Mouse (Mus musculus): ENCODE measurements around the gene Ccdc184. TPM values are rescaled to one million over a fixed set of nuclear protein-coding genes. Genes with fewer than 3 reads are reported as not detected.

Gene Ccdc184
- polyA plus RNA-seq, 1 experiment, result 1.2 TPM

DNA sequence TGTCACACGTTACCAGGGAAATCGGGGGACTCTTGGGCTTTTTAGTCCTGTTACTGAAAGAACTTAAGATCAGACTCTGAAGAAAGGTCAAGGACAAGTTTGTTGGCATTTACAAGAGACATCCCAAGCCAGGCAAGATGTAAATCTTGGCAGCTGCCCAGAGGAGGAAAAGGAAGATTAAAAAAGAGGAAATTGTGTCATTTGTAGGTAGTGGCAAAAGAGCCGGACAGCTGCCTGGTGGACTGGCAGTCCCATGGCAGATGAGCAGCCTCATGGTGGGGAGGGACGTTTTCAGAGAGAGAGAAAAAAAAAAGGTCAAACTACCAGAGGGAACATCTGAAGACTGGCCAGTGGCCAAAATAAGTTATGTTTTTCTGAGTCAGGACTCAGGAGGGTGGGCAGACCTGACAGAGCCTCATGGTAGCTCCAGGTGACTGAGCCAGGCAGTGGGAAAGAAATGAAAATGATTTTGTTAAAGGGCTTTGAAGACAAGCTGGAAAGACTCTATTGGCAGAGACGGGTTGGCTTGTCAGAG is 46.4 kb downstream of the Ccdc184 start:
- no peak for TF ChIP-seq CTCF (IDR thresholded peaks at IDR 0.05; ENCODE audit: control insufficient read depth, insufficient read depth, low read length)
- no peak for TF ChIP-seq POLR2A (IDR thresholded peaks at IDR 0.05; ENCODE audit: borderline replicate concordance, control insufficient read depth, low read depth, low read length)
- Histone ChIP-seq H3K27ac (ENCODE audit: control insufficient read depth, insufficient read depth, low read depth, low read length, poor library complexity) (no peak overlapping the region), H3K4me3 (replicated peaks; ENCODE audit: control insufficient read depth, low read depth, low read length) (no peak overlapping the region), H3K4me1 (ENCODE audit: control insufficient read depth, insufficient read depth, low read length) (no peaks in the 10 kb centered on the region; the same call in 1 of the 2 replicates)
- 50% methylated on average over 5 of the region's 5 CpGs for WGBS

DNA sequence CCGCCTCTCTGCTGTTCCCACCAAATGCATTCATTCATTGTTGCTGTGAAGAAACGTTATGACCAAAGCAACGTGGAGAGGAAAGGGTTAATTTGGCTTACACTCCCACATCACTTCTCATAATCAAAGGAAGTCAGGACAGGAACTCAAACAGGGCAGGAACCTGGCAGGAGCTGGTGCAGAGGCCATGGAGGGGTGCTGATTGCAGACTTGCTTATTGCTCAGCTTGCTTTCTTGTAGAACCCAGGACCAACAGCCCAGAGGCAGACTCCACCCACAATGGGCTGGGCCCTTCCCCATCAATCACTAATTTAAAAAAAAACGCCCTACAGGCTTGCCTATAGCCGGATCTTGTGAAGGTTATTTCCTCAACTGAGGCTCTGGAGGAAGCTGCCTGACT is 47.2 kb downstream of the Ccdc184 start:
- H3K27ac ChIP-seq (ENCODE audit: control insufficient read depth, insufficient read depth, low read depth, low read length, poor library complexity), result no peak overlapping the region
- WGBS, result 39% methylated on average over 5 of the region's 5 CpGs
- H3K4me3 ChIP-seq (replicated peaks; ENCODE audit: control insufficient read depth, low read depth, low read length), result no peak overlapping the region
- TF ChIP-seq CTCF (IDR thresholded peaks at IDR 0.05; ENCODE audit: control insufficient read depth, insufficient read depth, low read length), result no peak
- H3K4me1 ChIP-seq (ENCODE audit: control insufficient read depth, insufficient read depth, low read length), result no peaks in the 10 kb centered on the region; the same call in 1 of the 2 replicates

Other genes with a start within 250 kb of the Ccdc184 start
- gene Tmem106c, start 203.0 kb upstream of the Ccdc184 start, polyA plus RNA-seq (2011; ENCODE audit: insufficient read depth, insufficient read length, low replicate concordance, missing spikeins), result 7.1 and 10.0 TPM in 2 replicates
- 0.52 TPM in 1 of 2 replicates, not detected in the other for gene Col2a1, start 162.5 kb upstream of the Ccdc184 start, polyA plus RNA-seq (2011; ENCODE audit: insufficient read depth, insufficient read length, low replicate concordance, missing spikeins)
- 22.9 and 23.0 TPM in 2 replicates for gene Pfkm, start 74.6 kb upstream of the Ccdc184 start, polyA plus RNA-seq (2011; ENCODE audit: insufficient read depth, insufficient read length, low replicate concordance, missing spikeins)
- 23.1 and 27.6 TPM in 2 replicates for gene Senp1, start 73.4 kb upstream of the Ccdc184 start, polyA plus RNA-seq (2011; ENCODE audit: insufficient read depth, insufficient read length, low replicate concordance, missing spikeins)
- gene Asb8, start 1.5 kb upstream of the Ccdc184 start, polyA plus RNA-seq (2011; ENCODE audit: insufficient read depth, insufficient read length, low replicate concordance, missing spikeins), result 9.1 and 12.2 TPM in 2 replicates
- not detected in 2 replicates for gene Olfr288, start 28.4 kb downstream of the Ccdc184 start, polyA plus RNA-seq (2011; ENCODE audit: insufficient read depth, insufficient read length, low replicate concordance, missing spikeins)
- gene Gm44579, start 53.8 kb downstream of the Ccdc184 start, polyA plus RNA-seq (2011; ENCODE audit: insufficient read depth, insufficient read length, low replicate concordance, missing spikeins), result not detected in 2 replicates
- gene Olfr287, start 53.9 kb downstream of the Ccdc184 start, polyA plus RNA-seq (2011; ENCODE audit: insufficient read depth, insufficient read length, low replicate concordance, missing spikeins), result not detected in 2 replicates
- gene Olfr286, start 67.3 kb downstream of the Ccdc184 start, polyA plus RNA-seq (2011; ENCODE audit: insufficient read depth, insufficient read length, low replicate concordance, missing spikeins), result not detected in 2 replicates
- gene H1fnt, start 90.1 kb downstream of the Ccdc184 start, polyA plus RNA-seq (2011; ENCODE audit: insufficient read depth, insufficient read length, low replicate concordance, missing spikeins), result not detected in 2 replicates
- not detected in 2 replicates for gene Zfp641, start 129.0 kb downstream of the Ccdc184 start, polyA plus RNA-seq (2011; ENCODE audit: insufficient read depth, insufficient read length, low replicate concordance, missing spikeins)
- gene Olfr285, start 150.2 kb downstream of the Ccdc184 start, polyA plus RNA-seq (2011; ENCODE audit: insufficient read depth, insufficient read length, low replicate concordance, missing spikeins), result not detected in 2 replicates
- not detected in 2 replicates for gene Olfr284, start 173.8 kb downstream of the Ccdc184 start, polyA plus RNA-seq (2011; ENCODE audit: insufficient read depth, insufficient read length, low replicate concordance, missing spikeins)
- not detected in 2 replicates for gene Olfr283, start 213.8 kb downstream of the Ccdc184 start, polyA plus RNA-seq (2011; ENCODE audit: insufficient read depth, insufficient read length, low replicate concordance, missing spikeins)